Mouse (Mus musculus) adipocyte (in vitro differentiated cells): Measurements from ENCODE around the gene Ddr1.

Experiments used
- DNase-seq: peaks from one replicate; pipeline ENCODE4 v3.0.0-alpha.2; 2016; ENCODE audit warnings: low spot score

Ddr1 gene

GRCm38 (mm10) chr17:35691811-35692210, 12.6 kb downstream of the Ddr1 start:
- no peak for DNase-seq

GRCm38 (mm10) chr17:35689936-35690645, 14.3 kb downstream of the Ddr1 start:
- DNase-seq = no peak

GRCm38 (mm10) chr17:35688347-35689175, 15.9 kb downstream of the Ddr1 start:
- no peak for DNase-seq

DNA sequence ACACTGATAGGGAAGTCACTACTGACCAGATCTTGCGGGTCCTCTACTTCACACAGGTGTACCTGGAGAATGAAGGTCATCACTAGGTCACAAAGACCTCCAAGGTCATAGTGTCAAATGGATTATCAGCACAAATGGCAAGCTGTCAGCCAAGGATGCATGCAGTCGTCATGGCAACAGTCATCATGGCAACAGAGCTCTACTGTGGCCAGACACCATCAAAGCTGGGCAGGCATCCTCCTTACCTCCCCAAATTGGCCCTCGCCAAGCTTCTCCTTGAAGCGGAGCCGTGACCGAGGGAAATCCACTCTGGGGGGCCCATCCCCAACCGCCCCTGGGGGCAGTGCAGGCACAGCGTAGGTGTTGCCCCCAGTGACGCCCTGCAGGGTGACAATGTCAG, 19.4 kb downstream of the Ddr1 start:
- no peak for DNase-seq

GRCm38 (mm10) chr17:35681986-35682385, 22.4 kb downstream of the Ddr1 start:
- DNase-seq = no peak

DNA sequence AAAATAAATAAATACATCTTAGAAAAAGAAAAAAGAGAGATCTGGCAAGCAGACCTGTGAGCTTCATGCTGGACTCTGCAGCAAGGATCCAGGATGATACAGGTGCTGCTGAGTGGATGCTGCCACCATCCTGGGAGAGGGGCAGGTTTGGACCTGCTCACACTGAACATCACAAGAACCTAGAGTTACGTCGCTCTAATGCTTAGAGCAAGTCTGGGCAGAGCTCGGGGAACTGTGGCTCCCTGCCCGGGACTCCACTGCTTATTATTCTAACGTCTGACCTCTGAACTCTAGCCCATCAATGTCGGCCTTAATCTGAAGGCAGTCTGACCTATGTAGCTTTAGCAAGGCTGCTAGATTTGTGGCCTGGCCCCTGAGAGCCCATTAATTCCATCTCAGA, 23.8 kb downstream of the Ddr1 start:
- DNase-seq = no peak

DNA sequence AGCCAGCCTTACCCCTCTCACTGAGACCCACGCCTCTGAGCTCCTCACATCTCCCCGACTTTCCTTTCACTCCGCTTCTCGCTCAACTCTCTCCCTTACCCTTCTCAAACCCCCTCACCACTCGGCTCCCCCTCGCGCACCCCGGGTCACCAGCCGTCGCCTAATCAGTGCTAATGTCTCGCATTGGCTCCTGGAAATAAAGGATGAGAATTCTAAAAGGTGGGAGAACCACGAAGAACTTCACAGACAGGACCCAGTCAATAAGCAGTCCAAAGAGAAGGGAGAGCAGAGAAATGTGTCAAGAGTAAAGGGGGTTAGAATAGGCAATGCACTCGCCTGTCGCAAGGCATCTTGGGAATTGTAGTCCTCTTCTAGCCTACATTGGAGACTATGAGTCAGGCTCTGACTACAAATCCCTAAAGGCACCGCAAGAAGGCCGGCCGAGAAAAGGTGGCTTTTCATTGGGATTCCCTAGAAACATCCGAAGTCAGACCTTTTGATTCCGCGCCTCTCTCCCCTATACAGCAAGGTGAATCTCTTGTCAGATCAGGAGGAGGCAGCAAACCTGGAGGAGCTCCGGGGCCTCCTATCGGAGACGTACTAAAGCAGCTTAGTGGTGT, 30.9 kb downstream of the Ddr1 start, which contains the start of gene Gtf2h4:
Gtf2h4 (minus strand) TSS at position 324 of the 620 bp plus-strand sequence.
- DNase-seq = peak; percentile 98

DNA sequence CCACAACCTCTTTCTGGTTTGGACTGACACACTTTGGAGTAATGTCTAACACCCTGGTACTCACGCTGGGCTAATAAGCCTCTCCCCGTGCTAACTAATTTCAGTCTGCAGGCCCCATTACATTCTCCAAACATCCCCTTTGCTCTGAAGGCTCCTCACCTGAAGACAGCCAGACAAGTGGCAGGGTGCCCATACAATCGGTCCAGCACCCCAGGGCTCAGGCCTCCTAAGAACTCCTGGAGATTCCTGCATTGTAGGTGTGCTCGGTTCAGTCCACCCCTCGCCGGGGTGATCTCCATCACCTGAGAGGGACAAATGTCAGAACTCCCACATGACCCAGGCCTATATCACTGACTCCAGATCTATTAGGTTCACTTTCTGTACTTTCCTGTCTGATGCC, 31.9 kb downstream of the Ddr1 start:
- no peak for DNase-seq

DNA sequence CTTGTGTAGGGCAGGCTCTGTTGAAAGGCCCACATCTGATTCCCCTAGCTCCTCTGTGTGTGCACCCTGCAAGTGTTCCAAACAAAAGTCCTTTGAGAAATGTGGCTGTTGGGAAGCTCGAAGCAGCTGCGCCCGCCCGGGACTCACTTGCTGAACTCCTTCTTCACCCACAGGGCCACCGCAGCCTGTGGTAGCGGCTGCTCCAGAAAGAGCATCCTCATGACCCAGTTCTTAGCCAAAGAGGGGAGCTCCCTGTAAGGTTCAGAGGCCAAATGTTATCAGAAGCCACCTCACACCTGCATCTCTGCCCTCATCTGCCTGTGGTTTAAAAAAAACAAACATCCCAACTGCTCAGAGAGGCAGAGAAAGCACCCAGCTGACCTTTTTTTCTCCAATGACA, 32.6 kb downstream of the Ddr1 start:
- no peak for DNase-seq

DNA sequence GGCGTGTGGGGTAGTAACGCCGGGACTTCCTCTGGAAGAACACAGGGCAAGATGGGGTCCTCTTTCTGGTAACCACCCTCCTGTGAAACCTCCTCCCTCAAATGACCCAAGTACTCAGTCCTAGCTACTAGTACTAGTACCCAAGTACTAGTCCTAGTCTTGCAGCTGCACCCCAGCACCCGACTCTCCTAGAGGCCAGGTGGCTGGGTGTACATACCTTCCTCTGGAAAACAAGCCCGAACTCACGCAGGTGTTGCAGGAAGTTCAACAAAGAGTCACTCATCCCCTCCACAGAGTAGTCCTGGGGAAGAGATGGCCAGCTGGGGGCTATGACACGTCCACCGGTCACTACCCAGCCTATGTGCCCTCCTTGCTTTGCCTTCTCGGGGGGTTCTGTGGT, 34.7 kb downstream of the Ddr1 start:
- no peak for DNase-seq

DNA sequence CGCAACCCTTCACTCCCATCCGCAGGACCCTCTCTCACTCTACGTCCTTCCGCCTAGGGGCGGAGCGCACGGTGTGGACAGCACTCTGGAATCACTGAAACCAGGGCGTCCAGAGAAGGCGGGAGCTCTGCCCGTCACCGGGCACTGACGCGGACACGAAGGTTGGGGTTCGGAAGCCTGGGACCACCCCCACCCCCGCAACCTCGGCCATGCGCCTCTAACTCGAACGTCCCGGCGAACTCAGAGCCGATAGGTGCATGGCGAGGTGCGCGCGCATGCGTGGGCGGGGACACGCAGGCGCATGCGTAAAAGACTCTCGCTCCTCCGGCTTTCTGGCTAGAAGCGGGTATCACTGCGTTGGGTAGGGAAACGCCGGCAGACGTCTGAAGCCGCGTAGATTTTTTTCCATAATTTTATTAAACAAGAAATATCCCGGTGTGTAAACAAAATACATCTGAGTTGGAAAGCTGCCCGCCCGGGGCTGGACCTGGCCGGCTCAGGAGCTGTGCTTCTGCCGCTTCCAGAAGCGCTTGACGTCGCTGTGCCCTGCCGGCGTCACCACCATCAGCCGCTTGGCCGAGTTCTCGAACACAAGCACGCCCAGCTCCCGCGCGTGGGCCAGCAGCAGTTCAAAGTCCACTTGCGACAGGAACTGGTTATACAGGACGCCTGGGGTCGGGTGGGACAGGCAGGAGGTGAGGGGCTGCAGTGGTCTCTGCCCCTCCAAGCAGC, 36.9 kb downstream of the Ddr1 start, which contains the start of gene Vars2:
Vars2 (minus strand) TSS at position 259 of the 732 bp plus-strand sequence.
- DNase-seq = peak; percentile 94

DNA sequence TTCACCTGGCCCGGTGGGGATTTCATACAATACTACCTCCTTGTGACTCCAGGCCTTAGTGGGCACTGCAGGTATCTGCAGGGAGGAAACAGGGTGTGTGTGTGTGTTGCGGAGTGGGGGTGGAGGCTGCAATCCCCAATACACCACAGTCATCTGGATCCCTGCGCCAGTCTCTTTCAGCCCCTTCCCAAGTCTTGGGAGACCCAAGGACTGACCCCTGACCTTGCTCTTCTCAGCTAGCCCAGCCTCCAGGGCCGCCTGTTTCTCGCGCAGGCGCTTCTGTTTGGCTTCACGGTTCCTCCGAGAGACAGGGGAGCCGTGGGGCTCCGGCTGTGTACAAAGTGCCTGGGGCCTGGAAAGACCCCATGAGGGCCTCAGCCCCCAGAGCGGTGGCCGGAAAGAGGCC, 37.6 kb downstream of the Ddr1 start:
- DNase-seq = no peak

DNA sequence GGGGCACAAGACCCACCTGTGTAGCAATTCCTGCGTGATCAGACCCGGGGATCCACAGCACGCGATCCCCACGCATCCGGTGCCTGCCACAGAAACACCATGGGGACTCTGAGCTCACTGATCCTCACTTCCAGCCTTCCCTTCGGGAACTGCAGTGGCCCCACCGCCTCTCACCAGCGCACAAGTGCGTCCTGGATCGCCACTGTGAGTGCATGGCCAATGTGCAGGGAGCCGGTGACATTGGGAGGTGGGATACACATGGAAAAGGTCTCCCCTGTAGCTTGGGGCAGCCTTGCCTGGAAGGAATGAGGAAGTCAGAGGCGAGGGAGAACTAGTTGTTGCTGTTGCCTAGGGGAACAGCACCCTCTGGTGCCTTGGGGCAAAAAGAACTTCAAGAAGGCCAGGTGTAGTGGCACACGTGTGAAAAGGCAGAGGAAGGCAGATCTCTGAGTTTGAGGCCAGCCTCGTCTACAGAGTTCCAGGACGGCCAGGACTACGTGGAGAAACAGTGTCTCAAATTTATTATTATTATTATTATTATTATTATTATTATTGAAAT, 38.4 kb downstream of the Ddr1 start:
- peak; percentile 33 for DNase-seq

GRCm38 (mm10) chr17:35653086-35653485, 51.3 kb downstream of the Ddr1 start:
- DNase-seq = no peak

DNA sequence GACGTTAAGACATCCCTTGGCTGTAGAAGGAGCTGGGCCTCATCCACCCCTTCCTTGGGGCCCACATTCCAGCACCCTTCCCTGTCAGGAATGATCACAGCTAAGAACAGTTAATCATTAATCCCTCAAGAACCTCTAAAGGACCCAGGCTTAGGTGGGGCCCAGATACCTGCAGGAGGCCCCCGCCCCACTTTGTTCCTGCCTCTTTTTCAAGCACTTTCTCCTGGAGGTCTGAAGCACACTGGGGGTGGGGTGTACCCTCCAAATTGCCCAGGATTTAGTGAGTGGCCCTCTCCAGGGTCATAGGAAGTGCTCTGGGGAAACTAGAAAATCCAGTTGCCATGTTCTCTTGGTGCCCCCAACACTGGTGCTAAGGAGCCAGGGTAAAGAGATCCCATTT, 55.0 kb downstream of the Ddr1 start:
- DNase-seq = no peak

- DNase-seq = no peak
These were observed 60.7 kb downstream of the Ddr1 start, which contains the start of gene Mucl3 for GRCm38 (mm10) chr17:35643609-35644236. TSS of gene Mucl3 (minus strand) at chr17:35643695.

GRCm38 (mm10) chr17:35639352-35639751, 65.1 kb downstream of the Ddr1 start:
- no peak for DNase-seq

GRCm38 (mm10) chr17:35638475-35639190, 65.8 kb downstream of the Ddr1 start:
- no peak for DNase-seq

DNA sequence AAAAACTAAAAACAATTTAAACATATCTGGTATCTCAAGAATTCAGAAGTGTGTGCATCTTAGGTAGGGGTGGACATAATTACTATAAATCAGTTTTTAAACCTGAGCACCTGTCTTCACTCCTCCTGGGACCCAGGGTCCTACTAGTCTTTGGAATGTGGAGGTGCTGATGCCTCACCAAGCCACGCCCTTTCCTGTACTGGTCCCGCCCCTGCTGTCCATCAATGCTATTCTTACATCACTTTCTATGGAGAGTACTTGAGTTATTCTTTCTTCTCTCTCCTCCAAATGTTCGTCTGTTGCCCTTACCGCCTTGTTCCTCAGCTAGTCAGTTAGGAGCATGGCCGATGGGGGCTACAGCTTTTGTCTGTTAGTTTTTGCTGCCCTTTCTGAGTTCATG, 68.1 kb downstream of the Ddr1 start:
- peak; percentile 23 for DNase-seq

GRCm38 (mm10) chr17:35635699-35636111, 68.7 kb downstream of the Ddr1 start:
- peak; percentile 79 for DNase-seq

DNA sequence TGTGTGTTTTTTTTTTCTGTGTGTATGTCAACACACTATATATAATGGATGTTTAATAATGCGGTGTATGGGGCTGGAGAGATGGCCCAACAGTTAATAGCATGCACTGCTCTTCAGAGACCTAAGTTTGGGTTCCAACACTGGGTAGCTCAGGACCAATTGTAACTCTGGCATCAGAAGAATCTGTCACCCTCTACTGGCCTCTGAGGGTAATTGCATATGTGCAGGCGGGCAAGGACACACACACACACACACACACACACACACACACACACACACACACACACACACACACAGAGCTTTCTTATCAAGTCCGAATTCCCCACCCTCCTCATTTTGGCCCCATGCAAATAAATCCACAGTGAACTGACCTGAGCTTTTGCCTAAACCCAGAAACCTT, 69.2 kb downstream of the Ddr1 start:
- DNase-seq = no peak
